Mouse (Mus musculus) MEL (cell line): ENCODE data around the gene Il27ra. TPM values are rescaled to one million over a fixed set of nuclear protein-coding genes. Genes with fewer than 3 reads are reported as not detected.

Experiments
- DNase-seq: peaks from one replicate; pipeline ENCODE4 v3.0.0; 2011; ENCODE audit warnings: low read depth, low spot score
- H3K27ac ChIP-seq: 2 replicates; pipeline ENCODE4 v1.5.1; 2012; ENCODE audit warnings: low read depth, mild to moderate bottlenecking, control low read depth, low read length, moderate library complexity; ENCODE audit not compliant: control insufficient read depth
- H3K27me3 ChIP-seq, 2 experiments: fragments of 150-350 bp in 1 of 2; sonication (generic) in 1 of 2; 2 replicates each; pipeline ENCODE4 v1.6.1; 2012; ENCODE audit warnings: low read length in 2 of 2, mild to moderate bottlenecking in 2 of 2, improper control_type of control experiment in 1 of 2, moderate library complexity in 1 of 2; ENCODE audit not compliant: insufficient read depth in 2 of 2, control insufficient read depth in 1 of 2
- H3K36me3 ChIP-seq, 2 experiments: 2 replicates each; pipeline ENCODE4 v1.6.1; 2012 to 2014; ENCODE audit warnings: low read length in 2 of 2, improper control_type of control experiment in 1 of 2, inconsistent platforms in 1 of 2, mild to moderate bottlenecking in 1 of 2; ENCODE audit not compliant: insufficient read depth in 2 of 2, control insufficient read depth in 1 of 2
- H3K4me1 ChIP-seq, 2 experiments: fragments of 150-350 bp in 1 of 2; sonication (generic) in 1 of 2; 2 replicates each; pipeline ENCODE4 v1.6.1; 2012; ENCODE audit warnings: low read length in 2 of 2, improper control_type of control experiment in 1 of 2, mild to moderate bottlenecking in 1 of 2; ENCODE audit not compliant: insufficient read depth in 2 of 2, control insufficient read depth in 1 of 2
- H3K4me3 ChIP-seq, 2 experiments: fragments of 150-350 bp in 1 of 2; sonication (generic) in 1 of 2; 2 replicates each; pipeline ENCODE4 v1.5.1; 2012; ENCODE audit warnings: low read depth in 2 of 2, low read length in 2 of 2, mild to moderate bottlenecking in 2 of 2, moderate library complexity in 2 of 2, control low read depth in 1 of 2, improper control_type of control experiment in 1 of 2; ENCODE audit not compliant: control insufficient read depth in 1 of 2, insufficient read depth in 1 of 2
- H3K79me2 ChIP-seq: 2 replicates; pipeline ENCODE4 v1.6.1; 2012; ENCODE audit warnings: mild to moderate bottlenecking, low read length, moderate library complexity; ENCODE audit not compliant: control insufficient read depth, poor library complexity, insufficient read depth
- H3K9ac ChIP-seq: 2 replicates; pipeline ENCODE4 v1.6.1; 2012; ENCODE audit warnings: low read depth, mild to moderate bottlenecking, control low read depth, low read length, moderate library complexity; ENCODE audit not compliant: control insufficient read depth, poor library complexity, severe bottlenecking
- H3K9me3 ChIP-seq: fragments of 150-350 bp; sonication (generic); replicated peaks from 2 replicates; pipeline ENCODE4 v1.6.1; 2012; ENCODE audit warnings: mild to moderate bottlenecking, low read length, improper control_type of control experiment, moderate library complexity; ENCODE audit not compliant: insufficient read depth
- CHD1 ChIP-seq: IDR thresholded peaks from 2 replicates; pipeline ENCODE4 v1.6.1; 2012; ENCODE audit warnings: low read depth, mild to moderate bottlenecking, inconsistent platforms, low read length, improper control_type of control experiment
- E2F4 ChIP-seq: IDR thresholded peaks from 2 replicates; pipeline ENCODE4 v1.6.1; 2011; ENCODE audit warnings: low read depth, low read length, improper control_type of control experiment, borderline replicate concordance
- ELF1 ChIP-seq: IDR thresholded peaks from 2 replicates; pipeline ENCODE4 v1.6.1; 2014; ENCODE audit warnings: low read depth, mild to moderate bottlenecking, inconsistent platforms, low read length, improper control_type of control experiment, moderate library complexity
- EP300 ChIP-seq, 2 experiments: IDR thresholded peaks; 2 replicates each; pipeline ENCODE4 v1.6.1; 2011; ENCODE audit warnings: improper control_type of control experiment in 2 of 2, low read length in 2 of 2, low read depth in 1 of 2, mild to moderate bottlenecking in 1 of 2
- GATA1 ChIP-seq: IDR thresholded peaks from 2 replicates; pipeline ENCODE4 v1.6.1; 2011; ENCODE audit warnings: low read depth, low read length, improper control_type of control experiment
- JUND ChIP-seq: IDR thresholded peaks from 2 replicates; pipeline ENCODE4 v1.6.1; 2011; ENCODE audit warnings: low read depth, mild to moderate bottlenecking, improper control_type of control experiment, low read length
- MAFK ChIP-seq: IDR thresholded peaks from 2 replicates; pipeline ENCODE4 v1.6.1; 2011; ENCODE audit warnings: low read depth, mild to moderate bottlenecking, low read length, improper control_type of control experiment, borderline replicate concordance
- MAX ChIP-seq: IDR thresholded peaks from 2 replicates; pipeline ENCODE4 v1.6.1; 2011; ENCODE audit warnings: low read length, improper control_type of control experiment
- MAZ ChIP-seq: IDR thresholded peaks from 2 replicates; pipeline ENCODE4 v1.6.1; 2012; ENCODE audit warnings: low read depth, mild to moderate bottlenecking, inconsistent platforms, low read length, improper control_type of control experiment
- MYB ChIP-seq: IDR thresholded peaks from 2 replicates; pipeline ENCODE4 v1.6.1; 2011; ENCODE audit warnings: mild to moderate bottlenecking, low read depth, low read length, improper control_type of control experiment
- MYC ChIP-seq: IDR thresholded peaks from 2 replicates; pipeline ENCODE4 v1.6.1; 2011; ENCODE audit warnings: low read depth, mild to moderate bottlenecking, low read length, improper control_type of control experiment, moderate library complexity
- NELFE ChIP-seq: IDR thresholded peaks from 2 replicates; pipeline ENCODE4 v1.6.1; 2011; ENCODE audit warnings: low read depth, low read length, improper control_type of control experiment
- NRF1 ChIP-seq: IDR thresholded peaks from 2 replicates; pipeline ENCODE4 v1.6.1; 2014; ENCODE audit warnings: low read depth, mild to moderate bottlenecking, inconsistent platforms, low read length, improper control_type of control experiment, moderate library complexity; ENCODE audit not compliant: poor library complexity, insufficient read depth, severe bottlenecking
- POLR2A ChIP-seq, 2 experiments: IDR thresholded peaks; 2 replicates each; pipeline ENCODE4 v1.6.1; 2011 to 2012; ENCODE audit warnings: low read length in 2 of 2, mild to moderate bottlenecking in 2 of 2, control low read depth in 1 of 2, improper control_type of control experiment in 1 of 2, low read depth in 1 of 2, moderate library complexity in 1 of 2; ENCODE audit not compliant: control insufficient read depth in 1 of 2, insufficient read depth in 1 of 2, poor library complexity in 1 of 2
- POLR2AphosphoS2 ChIP-seq: IDR thresholded peaks from 2 replicates; pipeline ENCODE4 v1.6.1; 2011; ENCODE audit warnings: low read length, improper control_type of control experiment
- POLR2AphosphoS5 ChIP-seq: IDR thresholded peaks from 2 replicates; pipeline ENCODE4 v1.6.1; 2012; ENCODE audit warnings: low read depth, borderline replicate concordance, mild to moderate bottlenecking, inconsistent platforms, low read length, moderate library complexity, mixed read lengths
- RAD21 ChIP-seq: IDR thresholded peaks from 2 replicates; pipeline ENCODE4 v1.6.1; 2011; ENCODE audit warnings: mild to moderate bottlenecking, low read depth, low read length, improper control_type of control experiment
- RCOR1 ChIP-seq: IDR thresholded peaks from 2 replicates; pipeline ENCODE4 v1.6.1; 2012; ENCODE audit warnings: low read depth, mild to moderate bottlenecking, inconsistent platforms, low read length, improper control_type of control experiment
- SIN3A ChIP-seq: IDR thresholded peaks from 2 replicates; pipeline ENCODE4 v1.6.1; 2012; ENCODE audit warnings: low read length, improper control_type of control experiment, inconsistent platforms
- SMC3 ChIP-seq: IDR thresholded peaks from 2 replicates; pipeline ENCODE4 v1.6.1; 2011; ENCODE audit warnings: low read depth, low read length, improper control_type of control experiment
- TAL1 ChIP-seq: IDR thresholded peaks from 2 replicates; pipeline ENCODE4 v1.6.1; 2012; ENCODE audit warnings: mild to moderate bottlenecking, inconsistent platforms, low read length, moderate library complexity, mixed read lengths
- TBP ChIP-seq: IDR thresholded peaks from 2 replicates; pipeline ENCODE4 v1.8.0; 2011; ENCODE audit warnings: low read depth, low read length, improper control_type of control experiment
- TCF12 ChIP-seq: IDR thresholded peaks from 2 replicates; pipeline ENCODE4 v1.6.1; 2014; ENCODE audit warnings: low read depth, mild to moderate bottlenecking, inconsistent platforms, low read length, improper control_type of control experiment, moderate library complexity
- UBTF ChIP-seq: IDR thresholded peaks from 2 replicates; pipeline ENCODE4 v1.6.1; 2012; ENCODE audit warnings: low read depth, mild to moderate bottlenecking, inconsistent platforms, low read length, improper control_type of control experiment, moderate library complexity, borderline replicate concordance; ENCODE audit not compliant: insufficient read depth
- USF2 ChIP-seq, 2 experiments: IDR thresholded peaks; 2 replicates each; pipeline ENCODE4 v1.6.1; 2011 to 2012; ENCODE audit warnings: improper control_type of control experiment in 2 of 2, low read length in 2 of 2, borderline replicate concordance in 1 of 2, inconsistent platforms in 1 of 2, low read depth in 1 of 2, mild to moderate bottlenecking in 1 of 2; ENCODE audit not compliant: insufficient read depth in 1 of 2
- ZNF384 ChIP-seq: IDR thresholded peaks from 2 replicates; pipeline ENCODE4 v1.6.1; 2012; ENCODE audit warnings: low read depth, mild to moderate bottlenecking, inconsistent platforms, low read length, improper control_type of control experiment
- polyA plus RNA-seq, 2 experiments: library from polyadenylated mRNA; stranded (reverse) in 1 of 2; unstranded in 1 of 2; fragments of >175 nt in 1 of 2; fragments of >200 nt in 1 of 2; gene quantifications; 2 replicates each; pipeline versions ENCODE4 v1.2.1 to v1.2.4; 2012; ENCODE audit warnings: low replicate concordance in 2 of 2, low read depth in 1 of 2; ENCODE audit not compliant: insufficient read length in 2 of 2, insufficient read depth in 1 of 2, missing spikeins in 1 of 2
- total RNA-seq: library from RNA; depleted of rRNA; stranded (reverse); fragments of 300-350 nt; gene quantifications from 2 replicates; pipeline ENCODE4 v1.2.3, GENCODE M21; 2012

Gene Il27ra
- total and polyA plus RNA-seq, 3 experiments = 31.8 to 38.5 TPM; not detected in 1

DNA sequence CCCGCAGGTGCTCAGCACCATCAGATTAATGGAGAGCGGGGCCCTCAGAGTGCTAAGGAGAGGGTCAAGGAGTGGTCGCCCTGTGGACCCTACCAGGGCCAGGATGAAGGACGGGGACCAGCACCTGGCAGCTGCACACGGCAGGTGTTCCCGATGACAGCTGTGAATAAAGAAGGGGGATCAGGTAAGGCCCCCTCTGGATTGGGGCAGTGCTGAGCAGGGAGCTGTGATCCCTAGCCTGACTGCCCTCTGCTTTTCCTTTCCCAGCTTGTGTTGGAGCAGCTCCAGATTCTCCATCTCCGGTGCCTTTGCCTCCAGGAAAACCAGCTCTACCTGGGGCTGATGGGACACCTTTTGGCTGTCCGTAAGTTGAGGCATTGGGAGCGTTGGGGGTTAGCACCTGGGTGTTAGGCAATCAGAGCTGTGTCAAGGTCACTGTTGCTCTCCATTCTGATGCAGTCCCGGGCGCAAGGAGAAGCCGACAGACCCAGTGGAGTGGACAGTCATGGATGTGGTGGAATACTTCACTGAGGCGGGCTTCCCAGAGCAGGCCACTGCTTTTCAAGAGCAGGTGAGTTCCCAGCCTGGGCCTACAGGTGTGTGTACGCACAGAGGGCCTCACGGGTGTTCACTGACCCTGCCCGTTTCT, 43.2 kb downstream of the Il27ra start:
- DNase-seq = no peak
- peak overlapping the region; percentile 75 for H3K9ac ChIP-seq
- no peaks in the 10 kb centered on the region for H3K9me3 ChIP-seq
- H3K4me1 ChIP-seq = peaks cover 8 to 26% of the 10 kb centered on the region in 2 experiments
- no peaks in the 10 kb centered on the region for H3K27me3 ChIP-seq
- peak overlapping the region; percentile 73 to 80 for H3K4me3 ChIP-seq
- H3K79me2 ChIP-seq = peaks cover 20% of the 10 kb centered on the region
- H3K27ac ChIP-seq = no peak overlapping the region
- H3K36me3 ChIP-seq = peaks cover 3 to 19% of the 10 kb centered on the region in 2 experiments; a peak in 2 of 4 replicates
- TF ChIP-seq EP300 (IDR thresholded peaks at IDR 0.05; ENCODE audit: low read depth in 1 of 2, low read length in 2 of 2) (no peak), TBP (no peak), ZNF384 (no peak), USF2 (IDR thresholded peaks at IDR 0.05; ENCODE audit: borderline replicate concordance in 1 of 2, insufficient read depth in 1 of 2, low read depth in 1 of 2, low read length in 2 of 2) (no peak), TAL1 (no peak), SIN3A (no peak), SMC3 (no peak), RCOR1 (no peak), POLR2AphosphoS2 (no peak), POLR2AphosphoS5 (no peak), CHD1 (no peak), E2F4 (no peak), POLR2A (IDR thresholded peaks at IDR 0.05; ENCODE audit: control insufficient read depth in 1 of 2, insufficient read depth in 1 of 2, low read depth in 1 of 2, low read length in 2 of 2, poor library complexity in 1 of 2) (no peak), MYB (no peak), JUND (no peak)

DNA sequence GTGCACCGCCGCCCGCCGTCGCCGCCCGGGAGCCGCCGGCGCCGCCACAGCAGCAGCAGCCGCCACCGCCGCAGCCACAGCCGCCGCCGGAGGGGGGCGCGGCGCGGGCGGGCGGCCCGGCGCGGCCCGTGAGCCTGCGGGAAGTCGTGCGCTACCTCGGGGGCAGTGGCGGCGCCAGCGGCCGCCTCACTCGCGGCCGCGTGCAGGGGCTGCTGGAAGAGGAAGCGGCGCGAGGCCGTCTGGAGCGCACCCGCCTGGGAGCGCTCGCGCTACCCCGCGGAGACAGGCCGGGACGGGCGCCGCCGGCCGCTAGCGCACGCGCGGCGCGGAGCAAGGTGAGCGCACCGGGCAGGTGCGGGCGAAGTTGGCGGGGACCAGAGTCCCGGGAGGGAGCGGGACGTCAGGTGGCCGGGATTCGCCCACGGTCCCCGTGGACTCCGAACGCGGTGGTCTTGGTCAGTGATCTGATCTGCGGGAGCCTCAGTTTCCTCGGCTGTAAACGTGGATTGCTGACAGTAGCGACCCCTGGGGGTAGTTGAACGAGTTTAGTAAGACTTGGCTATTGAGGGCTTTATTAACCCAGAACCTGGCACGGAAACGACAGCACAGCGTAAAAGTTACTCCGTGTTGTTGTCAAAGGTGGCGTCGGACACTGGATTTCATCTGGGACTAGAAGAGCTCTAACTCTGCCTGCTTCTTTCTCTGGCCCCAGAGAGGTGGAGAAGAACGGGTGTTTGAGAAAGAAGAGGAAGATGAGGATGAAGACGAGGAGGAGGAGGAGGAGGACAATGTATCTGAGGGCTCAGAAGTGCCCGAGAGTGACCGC, 43.9 kb downstream of the Il27ra start:
- H3K9me3 ChIP-seq = no peaks in the 10 kb centered on the region
- peak overlapping the region; percentile 75 for H3K9ac ChIP-seq
- peak overlapping the region; percentile 22 for H3K27ac ChIP-seq
- peaks cover 4 to 24% of the 10 kb centered on the region in 2 experiments for H3K4me1 ChIP-seq
- DNase-seq = peak; percentile 83
- peaks cover 20% of the 10 kb centered on the region for H3K79me2 ChIP-seq
- peaks cover 3 to 14% of the 10 kb centered on the region in 2 experiments; a peak in 2 of 4 replicates for H3K36me3 ChIP-seq
- H3K4me3 ChIP-seq = peak overlapping the region; percentile 73 to 80
- no peaks in the 10 kb centered on the region for H3K27me3 ChIP-seq
- TF ChIP-seq CHD1 (no peak), ZNF384 (no peak), TCF12 (no peak), MAX (no peak; the same call in 1 of the 2 replicates), SMC3 (peak; percentile 50), RAD21 (peak; percentile 30), POLR2AphosphoS5 (no peak), POLR2A (IDR thresholded peaks at IDR 0.05; ENCODE audit: control insufficient read depth in 1 of 2, insufficient read depth in 1 of 2, low read depth in 1 of 2, low read length in 2 of 2, poor library complexity in 1 of 2) (peak in 1 of 2 experiments; percentile 14; a peak in 1 of 4 replicates), GATA1 (no peak), MAFK (no peak), NRF1 (peak; percentile 69), UBTF (peak; percentile 85; the same call in 1 of the 2 replicates), POLR2AphosphoS2 (no peak; the same call in 1 of the 2 replicates), USF2 (IDR thresholded peaks at IDR 0.05; ENCODE audit: borderline replicate concordance in 1 of 2, insufficient read depth in 1 of 2, low read depth in 1 of 2, low read length in 2 of 2) (no peak), EP300 (IDR thresholded peaks at IDR 0.05; ENCODE audit: low read depth in 1 of 2, low read length in 2 of 2) (no peak), MYB (no peak), MYC (peak; percentile 58; the same call in 1 of the 2 replicates), ELF1 (no peak), JUND (no peak), MAZ (no peak), NELFE (peak; percentile 29; the same call in 1 of the 2 replicates)
